Mouse (Mus musculus) ES-Bruce4 (cell line): ENCODE measurements at regions not wholly inside any gene's neighbourhood (a gene's known extent, or its start where the extent isn't known, plus 50 kb on each side); places are given as distances from the start of the nearest gene placed in this dataset.
A peak's percentile ranks its signal among the peaks of the same experiment; 100 is the strongest.
"Not testable (repeated sequence)": the region's sequence is repeated elsewhere in the genome, so short reads cannot be mapped to it uniquely, and the experiment has no call there.

Experiments used
- H3K27ac ChIP-seq: 2 replicates; pipeline ENCODE4 v1.5.1; 2012; ENCODE audit warnings: low read length, inconsistent platforms; ENCODE audit not compliant: insufficient read depth
- H3K27me3 ChIP-seq: 2 replicates; pipeline ENCODE4 v1.6.1; 2012; ENCODE audit warnings: mild to moderate bottlenecking, low read length, inconsistent platforms; ENCODE audit not compliant: control insufficient read depth, poor library complexity, insufficient read depth, severe bottlenecking
- H3K36me3 ChIP-seq: 2 replicates; pipeline ENCODE4 v1.6.1; 2012; ENCODE audit warnings: inconsistent platforms, mild to moderate bottlenecking, low read length, moderate library complexity; ENCODE audit not compliant: control insufficient read depth, poor library complexity, insufficient read depth, severe bottlenecking
- H3K4me1 ChIP-seq: one replicate; pipeline ENCODE4 v1.8.1; 2011; ENCODE audit warnings: low read length; ENCODE audit not compliant: control insufficient read depth, insufficient read depth
- H3K4me3 ChIP-seq: 2 replicates; pipeline ENCODE4 v1.5.1; 2011; ENCODE audit warnings: low read depth, mild to moderate bottlenecking, low read length
- H3K9ac ChIP-seq: 2 replicates; pipeline ENCODE4 v1.6.1; 2012; ENCODE audit warnings: low read depth, mild to moderate bottlenecking, inconsistent platforms; ENCODE audit not compliant: poor library complexity, severe bottlenecking
- H3K9me3 ChIP-seq: replicated peaks from 2 replicates; pipeline ENCODE4 v1.6.1; 2012; ENCODE audit warnings: mild to moderate bottlenecking, low read length, inconsistent platforms; ENCODE audit not compliant: control insufficient read depth, poor library complexity, insufficient read depth, severe bottlenecking
- CTCF ChIP-seq: IDR thresholded peaks from one replicate; pipeline ENCODE4 v1.8.1; 2011; ENCODE audit warnings: low read depth, low read length
- EP300 ChIP-seq: IDR thresholded peaks from 2 replicates; pipeline ENCODE4 v1.6.1; 2011; ENCODE audit warnings: low read depth, low read length; ENCODE audit not compliant: insufficient read depth
- POLR2A ChIP-seq: IDR thresholded peaks from one replicate; pipeline ENCODE4 v1.8.1; 2011; ENCODE audit warnings: low read length; ENCODE audit not compliant: insufficient read depth

DNA sequence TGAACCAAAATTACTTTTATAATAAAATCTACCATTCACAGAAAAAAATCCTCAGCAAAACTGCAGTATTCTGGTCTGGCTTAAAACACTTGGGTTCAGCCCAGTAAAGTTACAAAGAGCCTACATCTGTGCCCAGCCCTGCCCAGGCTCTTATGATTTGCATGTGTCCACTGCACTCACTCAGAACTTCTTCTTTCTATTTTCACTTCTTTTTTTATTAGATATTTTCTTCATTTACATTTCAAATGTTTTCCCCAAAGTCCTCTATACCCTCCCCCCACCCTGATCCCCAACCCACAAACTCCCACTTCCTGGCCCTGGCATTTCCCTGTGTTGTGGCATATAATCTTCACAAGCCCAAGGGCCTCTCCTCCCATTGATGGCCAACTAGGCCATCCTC, 1442.4 kb upstream of the Tacstd2 start:
- Histone ChIP-seq H3K27me3 (no peaks in the 10 kb centered on the region), H3K36me3 (no peaks in the 10 kb centered on the region), H3K27ac (no peak overlapping the region), H3K9ac (no peak overlapping the region), H3K4me1 (no peaks in the 10 kb centered on the region), H3K9me3 (no peaks in the 10 kb centered on the region), H3K4me3 (no peak overlapping the region)
- TF ChIP-seq CTCF (no peak), POLR2A (no peak), EP300 (no peak)

DNA sequence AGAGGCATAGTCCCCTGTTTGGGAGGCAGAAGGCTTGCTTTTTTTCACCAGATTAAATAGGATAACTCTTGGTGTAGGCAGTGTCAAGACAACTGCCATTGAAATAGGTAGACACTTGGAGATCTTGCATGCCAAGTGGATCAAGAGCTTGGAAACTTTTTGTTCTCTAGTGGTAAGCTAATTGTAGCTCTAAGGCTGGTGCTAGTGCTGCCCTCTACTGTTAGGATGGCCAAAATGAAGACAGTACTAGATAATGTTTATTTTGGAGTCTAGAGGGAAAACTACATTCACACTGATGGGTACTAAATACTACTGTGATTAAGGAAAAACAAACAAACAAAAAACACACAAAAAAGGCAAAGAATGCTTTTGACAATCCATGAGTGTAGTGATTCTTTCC, 1428.4 kb upstream of the Tacstd2 start:
- no peak overlapping the region for H3K9ac ChIP-seq

GRCm38 (mm10) chr6:68938104-68938503, 1402.5 kb upstream of the Tacstd2 start:
- H3K36me3 ChIP-seq, H3K4me1 ChIP-seq, H3K27me3 ChIP-seq, H3K9ac ChIP-seq, H3K27ac ChIP-seq, H3K4me3 ChIP-seq, H3K9me3 ChIP-seq: not testable (repeated sequence)

More for the DNA sequence above, 1428.4 kb upstream of the Tacstd2 start:
- Histone ChIP-seq H3K36me3 (no peaks in the 10 kb centered on the region), H3K27me3 (no peaks in the 10 kb centered on the region), H3K4me1 (no peaks in the 10 kb centered on the region), H3K9me3 (no peaks in the 10 kb centered on the region), H3K27ac (no peak overlapping the region), H3K4me3 (no peak overlapping the region)
- TF ChIP-seq CTCF: no peak
- TF ChIP-seq EP300: no peak
- no peak for TF ChIP-seq POLR2A

DNA sequence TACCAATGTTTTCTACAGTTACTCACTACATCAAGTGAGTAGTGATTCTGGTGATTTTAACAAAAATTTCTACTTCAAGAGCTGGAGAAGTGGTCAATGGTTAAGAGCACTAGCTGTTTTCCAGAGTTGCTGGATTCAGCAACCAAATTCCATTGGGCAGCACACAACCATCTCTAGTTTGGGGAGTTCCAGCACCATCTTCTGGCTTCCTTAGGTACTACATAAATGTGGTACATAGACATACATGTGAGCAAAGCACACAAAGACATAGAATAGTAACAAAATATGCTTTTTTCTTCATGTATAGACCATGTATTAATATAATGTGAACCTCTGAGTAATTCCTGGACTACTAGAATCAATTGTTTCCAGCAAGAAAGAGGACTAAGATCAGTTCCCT, 1396.3 kb upstream of the Tacstd2 start:
- not testable (repeated sequence) for H3K9ac ChIP-seq, H3K36me3 ChIP-seq, H3K4me3 ChIP-seq, H3K4me1 ChIP-seq, H3K27me3 ChIP-seq, H3K9me3 ChIP-seq, H3K27ac ChIP-seq

GRCm38 (mm10) chr6:68915536-68915935, 1379.9 kb upstream of the Tacstd2 start:
- Histone ChIP-seq H3K9me3 (no peaks in the 10 kb centered on the region), H3K4me1 (no peaks in the 10 kb centered on the region), H3K9ac (no peak overlapping the region), H3K4me3 (no peak overlapping the region), H3K36me3 (no peaks in the 10 kb centered on the region), H3K27me3 (no peaks in the 10 kb centered on the region), H3K27ac (no peak overlapping the region)
- TF ChIP-seq EP300: no peak
- TF ChIP-seq CTCF: no peak
- no peak for TF ChIP-seq POLR2A

GRCm38 (mm10) chr6:68884130-68884529, 1348.5 kb upstream of the Tacstd2 start:
- no peaks in the 10 kb centered on the region for H3K9me3 ChIP-seq
- H3K4me3 ChIP-seq: no peak overlapping the region
- H3K36me3 ChIP-seq: no peaks in the 10 kb centered on the region
- no peaks in the 10 kb centered on the region for H3K27me3 ChIP-seq
- H3K4me1 ChIP-seq: no peaks in the 10 kb centered on the region
- no peak overlapping the region for H3K9ac ChIP-seq
- TF ChIP-seq POLR2A (no peak), CTCF (no peak), EP300 (no peak)
- no peak overlapping the region for H3K27ac ChIP-seq

GRCm38 (mm10) chr6:68852761-68853160, 1317.2 kb upstream of the Tacstd2 start:
- H3K27me3 ChIP-seq, H3K9ac ChIP-seq, H3K4me3 ChIP-seq, H3K9me3 ChIP-seq, H3K4me1 ChIP-seq, H3K36me3 ChIP-seq: not testable (repeated sequence)
- peak overlapping the region; percentile 94 for H3K27ac ChIP-seq
